Mouse (Mus musculus) G1E (cell line): ENCODE results near the gene Zfp91.

ENCODE experiments used
- CTCF ChIP-seq: IDR thresholded peaks from 2 replicates; pipeline ENCODE4 v1.5.1; 2012; ENCODE audit warnings: low read depth, low read length, inconsistent platforms, mixed read lengths
- GATA1 ChIP-seq: IDR thresholded peaks from 2 replicates; pipeline ENCODE4 v1.6.1; 2012; ENCODE audit warnings: borderline replicate concordance, low read length, inconsistent platforms, mixed read lengths
- POLR2AphosphoS5 ChIP-seq: IDR thresholded peaks from 2 replicates; pipeline ENCODE4 v1.6.1; 2012; ENCODE audit warnings: low read depth, low read length, inconsistent platforms; ENCODE audit not compliant: insufficient replicate concordance
- TAL1 ChIP-seq: conservative IDR thresholded peaks from 2 replicates; pipeline ENCODE4 v1.6.1; 2012; ENCODE audit warnings: low read depth, low read length, inconsistent platforms, mixed read lengths

DNA sequence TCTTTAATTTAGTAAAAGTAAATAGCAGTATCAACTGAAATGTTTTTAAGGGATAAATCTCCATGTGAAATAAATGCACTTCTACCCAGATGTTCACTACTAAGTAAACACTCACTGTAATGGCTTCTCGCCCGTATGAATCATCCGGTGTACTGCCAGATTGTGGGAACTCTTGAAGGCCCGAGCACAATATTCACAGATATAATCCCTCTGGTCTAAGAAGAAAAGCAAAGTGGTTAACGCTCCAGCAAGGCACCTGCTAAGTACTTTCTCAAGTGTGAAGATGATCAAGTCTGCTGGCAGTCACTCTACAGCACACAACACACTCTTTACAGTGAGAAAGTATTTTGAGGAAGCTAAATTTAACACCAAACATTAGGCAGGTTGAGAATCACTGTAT, 25.0 kb downstream of the Zfp91 start:
- no peak for TF ChIP-seq CTCF
- no peak for TF ChIP-seq GATA1
- TF ChIP-seq POLR2AphosphoS5 = no peak
- no peak for TF ChIP-seq TAL1
